Mouse (Mus musculus): Measurements from ENCODE around the gene Dlgap1. TPM values are rescaled to one million over a fixed set of nuclear protein-coding genes. Genes with fewer than 3 reads are reported as not detected.

Gene Dlgap1
- total RNA-seq, 4 experiments from 2014 or later = 456 to 507 (median 496) TPM

- no peak for DNase-seq (ENCODE audit: low spot score in 2 of 2)
Observed at GRCm38 (mm10) chr17:70719684-70720324, 750.9 kb downstream of the Dlgap1 start.

GRCm38 (mm10) chr17:70720766-70721165 lies 751.9 kb downstream of the Dlgap1 start:
- DNase-seq (ENCODE audit: low spot score in 2 of 2) = no peak

- DNase-seq (ENCODE audit: low spot score in 2 of 2) = no peak
Observed at GRCm38 (mm10) chr17:70722146-70722545, 753.3 kb downstream of the Dlgap1 start.

- DNase-seq (ENCODE audit: low spot score in 2 of 2) = peak in 1 of 2 experiments; percentile 39
Observed at GRCm38 (mm10) chr17:70728719-70729281, 759.9 kb downstream of the Dlgap1 start.

- no peak for DNase-seq (ENCODE audit: low spot score in 2 of 2)
Observed at GRCm38 (mm10) chr17:70734728-70735127, 765.9 kb downstream of the Dlgap1 start.

- DNase-seq (ENCODE audit: low spot score in 2 of 2) = no peak
Observed at GRCm38 (mm10) chr17:70735396-70735795, 766.5 kb downstream of the Dlgap1 start.

- peak; percentile 39 to 57 for DNase-seq (ENCODE audit: low spot score in 2 of 2)
Observed at GRCm38 (mm10) chr17:70737424-70737823, 768.6 kb downstream of the Dlgap1 start.

GRCm38 (mm10) chr17:70738168-70738854 lies 769.4 kb downstream of the Dlgap1 start:
- peak; percentile 69 to 72 for DNase-seq (ENCODE audit: low spot score in 2 of 2)

GRCm38 (mm10) chr17:70739346-70739745 lies 770.5 kb downstream of the Dlgap1 start:
- no peak for DNase-seq (ENCODE audit: low spot score in 2 of 2)

GRCm38 (mm10) chr17:70741696-70742095 lies 772.8 kb downstream of the Dlgap1 start:
- no peak for DNase-seq (ENCODE audit: low spot score in 2 of 2)

GRCm38 (mm10) chr17:70744570-70745153 lies 775.8 kb downstream of the Dlgap1 start:
- no peak for DNase-seq (ENCODE audit: low spot score in 2 of 2)

GRCm38 (mm10) chr17:70745385-70745784 lies 776.5 kb downstream of the Dlgap1 start:
- DNase-seq (ENCODE audit: low spot score in 2 of 2) = no peak

GRCm38 (mm10) chr17:70746379-70747079 lies 777.7 kb downstream of the Dlgap1 start:
- DNase-seq (ENCODE audit: low spot score in 2 of 2) = no peak

GRCm38 (mm10) chr17:70747731-70748475 lies 779.0 kb downstream of the Dlgap1 start:
- no peak for DNase-seq (ENCODE audit: low spot score in 2 of 2)

GRCm38 (mm10) chr17:70748476-70748830 lies 779.6 kb downstream of the Dlgap1 start:
- DNase-seq (ENCODE audit: low spot score in 2 of 2) = no peak

GRCm38 (mm10) chr17:70748964-70749650 lies 780.2 kb downstream of the Dlgap1 start:
- no peak for DNase-seq (ENCODE audit: low spot score in 2 of 2)

GRCm38 (mm10) chr17:70750236-70751160 lies 781.6 kb downstream of the Dlgap1 start:
- DNase-seq (ENCODE audit: low spot score in 2 of 2) = no peak

GRCm38 (mm10) chr17:70751161-70751651 lies 782.3 kb downstream of the Dlgap1 start:
- DNase-seq (ENCODE audit: low spot score in 2 of 2) = no peak

GRCm38 (mm10) chr17:70751676-70752075 lies 782.8 kb downstream of the Dlgap1 start:
- no peak for DNase-seq (ENCODE audit: low spot score in 2 of 2)
